Mouse (Mus musculus): ENCODE measurements around the gene Gm1110.

DNA sequence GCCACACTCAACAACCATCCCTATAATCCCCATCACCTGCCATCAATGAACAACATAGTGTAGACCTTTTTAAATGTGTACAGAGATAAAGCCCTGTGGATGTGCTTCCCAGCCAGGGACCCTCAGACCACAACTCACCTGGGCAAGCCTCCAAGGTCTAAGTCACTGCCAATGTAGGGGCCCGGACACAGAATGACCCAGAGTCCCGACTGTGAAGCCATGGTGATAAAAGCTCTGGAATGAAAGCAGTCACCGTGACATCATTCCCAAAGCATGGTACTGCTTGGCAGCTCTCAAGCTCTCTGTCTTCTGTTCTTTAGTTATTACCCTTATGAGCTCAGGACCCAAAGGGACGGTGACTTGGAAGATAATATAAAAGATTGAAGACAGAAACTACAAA is 9.8 kb downstream of the Gm1110 start:
- TF ChIP-seq GATA1 (IDR thresholded peaks at IDR 0.05; ENCODE audit: borderline replicate concordance, low read length) (no peak), FLI1 (IDR thresholded peaks at IDR 0.05; ENCODE audit: low read length) (no peak)
